Mouse (Mus musculus): Measurements from ENCODE around the gene Ksr2. TPM values are rescaled to one million over a fixed set of nuclear protein-coding genes. Genes with fewer than 3 reads are reported as not detected.

Gene Ksr2
- polyA plus RNA-seq, 1 experiment from 2014 or later = 0.17 TPM

DNA sequence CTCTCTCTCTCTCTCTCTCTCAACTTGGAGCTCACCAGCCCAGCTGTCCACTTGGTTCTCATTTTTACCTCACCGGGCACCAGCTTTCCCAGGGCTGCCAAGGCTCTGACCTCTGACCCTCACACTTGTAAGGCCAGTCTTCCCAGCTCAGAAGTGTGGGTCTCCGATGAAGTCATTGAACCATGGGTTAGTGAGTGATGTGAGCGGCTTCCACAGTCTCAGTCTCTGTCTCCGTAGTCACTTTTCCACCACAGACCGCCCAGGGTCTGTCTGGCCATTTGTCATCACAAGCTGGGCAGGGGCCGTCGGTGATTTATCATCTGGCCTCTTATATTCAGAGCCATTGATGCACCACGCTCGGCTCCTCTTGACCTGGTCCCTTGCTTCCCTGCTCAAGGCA, 43.3 kb downstream of the Ksr2 start:
- H3K4me2 ChIP-seq = no peak overlapping the region
- no peak overlapping the region for H3K9ac ChIP-seq
- H3K27me3 ChIP-seq = no peaks in the 10 kb centered on the region
- no peak overlapping the region for H3K27ac ChIP-seq
- no peaks in the 10 kb centered on the region for H3K36me3 ChIP-seq
- H3K9me3 ChIP-seq = no peaks in the 10 kb centered on the region
- no peak overlapping the region for H3K4me3 ChIP-seq
- 71% methylated on average over 9 of the region's 9 CpGs for WGBS
- no peak for ATAC-seq (ENCODE audit: insufficient number of reproducible peaks, low FRiP score, low TSS enrichment, low read depth)
- no peaks in the 10 kb centered on the region for H3K4me1 ChIP-seq

DNA sequence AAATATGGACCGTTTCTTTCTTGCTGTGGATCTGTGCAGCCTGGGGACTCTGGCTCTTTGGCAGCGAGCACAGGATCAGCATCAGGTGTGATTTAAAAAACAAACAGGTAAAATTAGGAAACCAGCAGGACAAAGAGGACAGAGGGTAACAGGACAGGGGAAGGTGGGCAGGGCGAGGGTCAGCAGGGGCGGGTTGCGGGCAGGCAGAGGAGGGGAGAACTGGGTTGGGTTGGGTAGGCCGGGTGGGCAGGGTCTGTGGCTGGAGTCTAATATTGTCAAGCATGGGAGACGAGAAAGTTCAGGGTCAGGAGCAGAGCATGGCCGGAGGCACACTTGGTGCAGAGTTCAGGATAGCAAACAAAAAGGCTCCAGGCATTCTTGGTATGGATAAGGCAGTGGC, 43.8 kb downstream of the Ksr2 start:
- Histone ChIP-seq H3K36me3 (no peaks in the 10 kb centered on the region), H3K27ac (no peak overlapping the region), H3K4me1 (no peaks in the 10 kb centered on the region), H3K4me2 (no peak overlapping the region), H3K4me3 (no peak overlapping the region), H3K9me3 (no peaks in the 10 kb centered on the region), H3K27me3 (no peaks in the 10 kb centered on the region), H3K9ac (no peak overlapping the region)
- ATAC-seq (ENCODE audit: insufficient number of reproducible peaks, low FRiP score, low TSS enrichment, low read depth) = no peak
- 77% methylated on average over 8 of the region's 8 CpGs for WGBS

- no peaks in the 10 kb centered on the region for H3K27me3 ChIP-seq
- no peak overlapping the region for H3K9ac ChIP-seq
- no peak overlapping the region for H3K4me2 ChIP-seq
- no peak overlapping the region for H3K4me3 ChIP-seq
- no peak for ATAC-seq (ENCODE audit: insufficient number of reproducible peaks, low FRiP score, low TSS enrichment, low read depth)
- 85% methylated on average over 9 of the region's 9 CpGs for WGBS
- no peak overlapping the region for H3K27ac ChIP-seq
- no peaks in the 10 kb centered on the region for H3K4me1 ChIP-seq
- H3K9me3 ChIP-seq = no peaks in the 10 kb centered on the region
- H3K36me3 ChIP-seq = no peaks in the 10 kb centered on the region
These were observed 45.1 kb downstream of the Ksr2 start for GRCm38 (mm10) chr5:117458899-117459298.

DNA sequence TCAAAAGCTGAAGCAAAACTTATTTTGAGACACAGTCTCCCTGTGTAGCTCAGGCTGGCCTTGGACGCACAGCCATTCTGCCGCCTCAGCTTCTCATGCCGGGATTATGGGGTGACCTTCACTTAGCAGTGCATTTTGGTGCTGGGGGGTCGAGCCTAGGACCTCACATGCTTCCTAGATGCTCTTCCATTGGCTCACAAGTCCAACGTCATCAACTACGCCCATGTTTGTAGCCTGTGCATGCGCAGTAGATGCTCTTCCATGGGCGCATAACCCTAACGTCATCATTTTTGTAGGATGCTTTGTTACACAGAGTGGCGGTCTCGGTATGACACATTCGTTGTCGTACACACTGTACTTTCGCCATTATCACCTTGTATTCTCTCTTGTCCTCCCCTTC, 46.5 kb downstream of the Ksr2 start:
- Histone ChIP-seq H3K4me3 (no peak overlapping the region), H3K27me3 (no peaks in the 10 kb centered on the region), H3K9ac (no peak overlapping the region), H3K36me3 (no peaks in the 10 kb centered on the region), H3K27ac (no peak overlapping the region), H3K4me2 (no peak overlapping the region), H3K4me1 (no peaks in the 10 kb centered on the region), H3K9me3 (no peaks in the 10 kb centered on the region)
- WGBS = 90% methylated on average over 14 of the region's 14 CpGs
- ATAC-seq (ENCODE audit: insufficient number of reproducible peaks, low FRiP score, low TSS enrichment, low read depth) = no peak

- Histone ChIP-seq H3K27ac (no peak overlapping the region), H3K27me3 (no peaks in the 10 kb centered on the region), H3K4me2 (no peak overlapping the region), H3K4me1 (no peaks in the 10 kb centered on the region), H3K9me3 (no peaks in the 10 kb centered on the region), H3K4me3 (no peak overlapping the region), H3K36me3 (no peaks in the 10 kb centered on the region), H3K9ac (no peak overlapping the region)
- 68% methylated on average over 12 of the region's 12 CpGs for WGBS
- ATAC-seq (ENCODE audit: insufficient number of reproducible peaks, low FRiP score, low TSS enrichment, low read depth) = no peak
These were observed 53.3 kb downstream of the Ksr2 start for GRCm38 (mm10) chr5:117467052-117467451.

DNA sequence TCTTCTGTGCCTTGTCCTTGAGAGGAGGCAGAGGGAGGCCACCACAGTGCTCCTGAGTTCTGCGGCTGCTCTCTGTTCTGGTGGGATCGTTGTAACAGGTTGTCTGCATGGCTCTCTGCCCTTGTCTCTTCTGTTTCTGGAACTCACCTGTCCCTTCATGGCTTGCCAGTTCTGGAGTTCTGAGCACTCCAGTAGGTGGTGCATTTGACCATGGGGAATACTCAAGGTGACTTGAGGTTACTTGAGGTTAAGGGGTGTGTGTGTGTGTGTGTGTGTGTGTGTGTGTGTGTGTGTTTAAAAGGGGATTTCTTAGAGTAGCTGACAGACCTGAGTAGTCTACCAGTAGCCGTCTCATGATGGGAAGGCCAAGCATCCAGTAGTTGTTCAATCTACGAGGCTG, 55.2 kb downstream of the Ksr2 start:
- H3K9ac ChIP-seq = no peak overlapping the region
- H3K4me1 ChIP-seq = no peaks in the 10 kb centered on the region
- ATAC-seq (ENCODE audit: insufficient number of reproducible peaks, low FRiP score, low TSS enrichment, low read depth) = no peak
- 85% methylated on average over 4 of the region's 4 CpGs for WGBS
- H3K27ac ChIP-seq = no peak overlapping the region
- H3K27me3 ChIP-seq = no peaks in the 10 kb centered on the region
- no peaks in the 10 kb centered on the region for H3K9me3 ChIP-seq
- no peaks in the 10 kb centered on the region for H3K36me3 ChIP-seq
- no peak overlapping the region for H3K4me3 ChIP-seq
- no peak overlapping the region for H3K4me2 ChIP-seq

DNA sequence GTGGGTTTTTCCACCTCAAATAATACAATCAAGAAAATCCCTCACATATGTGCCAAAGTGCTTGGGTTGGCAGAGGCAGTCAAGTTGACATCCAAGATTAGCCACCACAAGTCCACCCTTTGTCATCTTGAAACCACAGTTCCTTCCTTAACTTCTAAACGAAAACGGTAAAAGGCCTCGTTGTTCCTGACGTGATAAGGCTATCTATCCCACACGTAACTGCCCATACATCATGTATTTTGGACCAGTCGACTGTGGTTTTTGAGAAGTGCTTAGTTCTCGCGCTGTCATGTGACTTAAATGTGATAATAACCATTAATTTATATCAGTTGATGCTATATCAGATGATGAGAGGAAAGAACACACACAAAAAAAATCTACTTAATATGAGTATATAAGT, 55.8 kb downstream of the Ksr2 start:
- Histone ChIP-seq H3K4me2 (no peak overlapping the region), H3K9me3 (no peaks in the 10 kb centered on the region), H3K4me3 (no peak overlapping the region), H3K9ac (no peak overlapping the region), H3K27ac (no peak overlapping the region), H3K27me3 (no peaks in the 10 kb centered on the region), H3K36me3 (no peaks in the 10 kb centered on the region), H3K4me1 (no peaks in the 10 kb centered on the region)
- 86% methylated on average over 8 of the region's 8 CpGs for WGBS
- ATAC-seq (ENCODE audit: insufficient number of reproducible peaks, low FRiP score, low TSS enrichment, low read depth) = no peak

- H3K4me3 ChIP-seq = no peak overlapping the region
- H3K9me3 ChIP-seq = no peaks in the 10 kb centered on the region
- no peaks in the 10 kb centered on the region for H3K4me1 ChIP-seq
- 56% methylated on average over 3 of the region's 3 CpGs for WGBS
- no peak overlapping the region for H3K4me2 ChIP-seq
- no peak for ATAC-seq (ENCODE audit: insufficient number of reproducible peaks, low FRiP score, low TSS enrichment, low read depth)
- no peaks in the 10 kb centered on the region for H3K27me3 ChIP-seq
- H3K27ac ChIP-seq = no peak overlapping the region
- H3K36me3 ChIP-seq = no peaks in the 10 kb centered on the region
- no peak overlapping the region for H3K9ac ChIP-seq
These were observed 67.4 kb downstream of the Ksr2 start for GRCm38 (mm10) chr5:117481162-117481561.

- H3K9ac ChIP-seq = no peak overlapping the region
- 88% methylated on average over 12 of the region's 12 CpGs for WGBS
These were observed 67.8 kb downstream of the Ksr2 start for GRCm38 (mm10) chr5:117481586-117481985.

DNA sequence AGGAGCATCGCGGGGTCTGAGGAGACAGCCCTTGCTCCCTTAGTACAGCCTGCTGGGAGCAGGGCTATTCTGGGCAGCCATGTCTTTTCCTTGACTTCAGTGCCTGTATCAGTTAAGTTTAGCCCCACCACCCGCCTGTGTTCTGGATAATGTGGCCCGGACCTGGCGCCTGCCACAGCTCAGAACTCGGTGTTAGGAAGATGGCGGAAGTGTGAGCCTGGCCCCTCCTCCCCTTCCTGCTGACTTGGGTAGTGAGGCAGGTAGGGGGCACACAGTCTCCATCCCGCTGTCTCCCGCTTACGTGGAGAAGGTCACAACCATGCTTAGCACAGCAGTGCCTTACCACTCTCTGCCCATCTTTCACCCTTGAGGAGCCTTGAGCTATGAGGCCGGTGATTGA, 68.2 kb downstream of the Ksr2 start:
- H3K4me3 ChIP-seq = no peak overlapping the region
- no peaks in the 10 kb centered on the region for H3K4me1 ChIP-seq
- ATAC-seq (ENCODE audit: insufficient number of reproducible peaks, low FRiP score, low TSS enrichment, low read depth) = no peak
- WGBS = 85% methylated on average over 11 of the region's 11 CpGs
- H3K27ac ChIP-seq = no peak overlapping the region
- no peaks in the 10 kb centered on the region for H3K9me3 ChIP-seq
- H3K27me3 ChIP-seq = no peaks in the 10 kb centered on the region
- H3K4me2 ChIP-seq = no peak overlapping the region
- H3K9ac ChIP-seq = no peak overlapping the region
- no peaks in the 10 kb centered on the region for H3K36me3 ChIP-seq

More at GRCm38 (mm10) chr5:117481586-117481985, 67.8 kb downstream of the Ksr2 start:
- Histone ChIP-seq H3K27me3 (no peaks in the 10 kb centered on the region), H3K4me2 (no peak overlapping the region), H3K4me3 (no peak overlapping the region), H3K36me3 (no peaks in the 10 kb centered on the region), H3K4me1 (no peaks in the 10 kb centered on the region), H3K27ac (no peak overlapping the region), H3K9me3 (no peaks in the 10 kb centered on the region)
- ATAC-seq (ENCODE audit: insufficient number of reproducible peaks, low FRiP score, low TSS enrichment, low read depth) = no peak

DNA sequence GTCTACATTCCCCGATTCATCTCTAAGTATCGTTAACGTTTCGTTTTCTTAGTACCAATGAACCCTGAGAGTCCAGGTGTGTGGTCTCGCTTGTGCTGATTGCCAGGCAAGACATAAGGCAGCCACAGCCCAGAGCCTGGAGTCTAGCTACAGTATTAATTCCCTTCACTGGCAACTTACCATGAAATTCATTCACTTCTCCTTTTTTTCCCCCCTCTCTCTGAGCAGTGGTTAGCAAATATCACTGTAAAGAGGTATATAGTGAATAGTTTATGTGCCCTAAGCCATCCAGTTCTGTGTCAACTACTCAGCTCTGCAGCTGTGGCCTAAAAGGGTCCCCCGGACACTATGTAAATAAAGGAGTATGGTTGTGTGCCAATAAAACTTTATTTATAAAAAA, 71.6 kb downstream of the Ksr2 start:
- ATAC-seq (ENCODE audit: insufficient number of reproducible peaks, low FRiP score, low TSS enrichment, low read depth) = no peak
- 62% methylated on average over 6 of the region's 6 CpGs for WGBS
- H3K4me1 ChIP-seq = no peaks in the 10 kb centered on the region
- H3K9me3 ChIP-seq = no peaks in the 10 kb centered on the region
- H3K27ac ChIP-seq = no peak overlapping the region
- H3K27me3 ChIP-seq = no peaks in the 10 kb centered on the region
- H3K4me2 ChIP-seq = no peak overlapping the region
- H3K9ac ChIP-seq = no peak overlapping the region
- H3K4me3 ChIP-seq = no peak overlapping the region
- no peaks in the 10 kb centered on the region for H3K36me3 ChIP-seq

DNA sequence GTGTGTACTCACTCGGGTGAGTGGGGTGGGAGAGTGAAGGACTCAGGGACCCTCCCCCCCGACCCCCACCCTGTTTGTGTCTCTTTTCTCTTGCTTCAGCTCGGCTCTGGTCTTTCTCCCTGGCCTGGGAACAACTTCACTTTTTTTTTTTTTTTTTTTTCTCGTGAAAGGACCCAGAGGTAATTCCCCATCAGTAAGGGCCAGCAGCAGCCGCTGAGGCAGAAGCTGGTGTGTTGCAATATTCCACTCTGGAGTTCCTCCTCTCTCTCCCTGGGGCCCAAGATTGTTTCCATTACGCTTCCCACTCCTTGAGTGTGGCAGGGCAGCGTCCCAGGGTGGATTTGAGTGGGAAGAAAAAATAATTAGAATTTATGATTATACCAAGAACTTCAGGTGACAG, 72.3 kb downstream of the Ksr2 start:
- Histone ChIP-seq H3K9ac (no peak overlapping the region), H3K27ac (no peak overlapping the region), H3K9me3 (no peaks in the 10 kb centered on the region), H3K4me3 (no peak overlapping the region), H3K27me3 (no peaks in the 10 kb centered on the region), H3K36me3 (no peaks in the 10 kb centered on the region), H3K4me1 (no peaks in the 10 kb centered on the region), H3K4me2 (no peak overlapping the region)
- no peak for ATAC-seq (ENCODE audit: insufficient number of reproducible peaks, low FRiP score, low TSS enrichment, low read depth)
- 60% methylated on average over 7 of the region's 7 CpGs for WGBS

- Histone ChIP-seq H3K27ac (no peak overlapping the region), H3K9ac (no peak overlapping the region), H3K9me3 (no peaks in the 10 kb centered on the region), H3K27me3 (no peaks in the 10 kb centered on the region; the same call in 1 of the 2 replicates), H3K36me3 (no peaks in the 10 kb centered on the region), H3K4me3 (no peak overlapping the region), H3K4me2 (no peak overlapping the region), H3K4me1 (peaks cover 4% of the 10 kb centered on the region; the same call in 1 of the 2 replicates)
- ATAC-seq (ENCODE audit: insufficient number of reproducible peaks, low FRiP score, low TSS enrichment, low read depth) = no peak
- WGBS = 75% methylated on average over 6 of the region's 6 CpGs
These were observed 74.4 kb downstream of the Ksr2 start for GRCm38 (mm10) chr5:117488155-117488554.
